Mouse (Mus musculus) liver, embryonic 16.5 days (tissue): ENCODE results near the gene Ugt1a6b. TPM values are rescaled to one million over a fixed set of nuclear protein-coding genes. Genes with fewer than 3 reads are reported as not detected.
"Not testable (repeated sequence)": the region's sequence is repeated elsewhere in the genome, so short reads cannot be mapped to it uniquely, and the experiment has no call there.

Experiments
- ATAC-seq: fragments of 200-750 bp; cut with Nextera tagmentation; 2 replicates; pipeline ENCODE4 v1.8.0; 2017; ENCODE audit warnings: low read depth, mild to moderate bottlenecking, moderate number of reproducible peaks, moderate library complexity
- H3K27ac ChIP-seq: fragments of 300-500 bp; sonication (generic); 2 replicates; pipeline ENCODE4 v1.5.1; 2014; ENCODE audit warnings: mild to moderate bottlenecking, low read length
- H3K27me3 ChIP-seq: fragments of 300-500 bp; sonication (generic); 2 replicates; pipeline ENCODE4 v1.6.1; 2014; ENCODE audit warnings: low read depth, low read length, mixed read lengths; ENCODE audit not compliant: control insufficient read depth, insufficient read depth
- H3K36me3 ChIP-seq: fragments of 300-500 bp; sonication (generic); 2 replicates; pipeline ENCODE4 v1.6.1; 2014; ENCODE audit warnings: mild to moderate bottlenecking; ENCODE audit not compliant: control insufficient read depth, insufficient read depth
- H3K4me1 ChIP-seq: fragments of 300-500 bp; sonication (generic); 2 replicates; pipeline ENCODE4 v1.6.1; 2014; ENCODE audit warnings: low read depth, low read length, mixed read lengths; ENCODE audit not compliant: control insufficient read depth
- H3K4me2 ChIP-seq: fragments of 300-500 bp; sonication (generic); 2 replicates; pipeline ENCODE4 v1.6.1; 2014; ENCODE audit warnings: low read depth, low read length, mixed read lengths
- H3K4me3 ChIP-seq: fragments of 300-500 bp; sonication (generic); 2 replicates; pipeline ENCODE4 v1.5.1; 2014; ENCODE audit warnings: low read depth, mild to moderate bottlenecking, low read length
- H3K9ac ChIP-seq: fragments of 300-500 bp; sonication (generic); 2 replicates; pipeline ENCODE4 v1.6.1; 2014; ENCODE audit warnings: low read depth, low read length
- H3K9me3 ChIP-seq: fragments of 300-500 bp; sonication (generic); replicated peaks from 2 replicates; pipeline ENCODE4 v1.6.1; 2016; ENCODE audit warnings: low read length; ENCODE audit not compliant: control insufficient read depth
- WGBS: fragments of 180-500 bp; shearing (Covaris S2); extraction: QIAGEN DNeasy Blood & Tissue Kit; methylation state at CpG from one replicate; pipeline ENCODE4 v1.1.7; 2014; ENCODE audit not compliant: insufficient replicate concordance; 5-methylcytosine and 5-hydroxymethylcytosine counted together
- polyA plus RNA-seq: library from polyadenylated mRNA; unstranded; fragments of >200 nt; fragmentation: Nextera tagmentation; extraction: Ambion mirVana; gene quantifications from 2 replicates; pipeline ENCODE4 v1.2.1, GENCODE M21; 2015

The Ugt1a6b gene
- 18.7 and 20.1 TPM in 2 replicates for polyA plus RNA-seq

DNA sequence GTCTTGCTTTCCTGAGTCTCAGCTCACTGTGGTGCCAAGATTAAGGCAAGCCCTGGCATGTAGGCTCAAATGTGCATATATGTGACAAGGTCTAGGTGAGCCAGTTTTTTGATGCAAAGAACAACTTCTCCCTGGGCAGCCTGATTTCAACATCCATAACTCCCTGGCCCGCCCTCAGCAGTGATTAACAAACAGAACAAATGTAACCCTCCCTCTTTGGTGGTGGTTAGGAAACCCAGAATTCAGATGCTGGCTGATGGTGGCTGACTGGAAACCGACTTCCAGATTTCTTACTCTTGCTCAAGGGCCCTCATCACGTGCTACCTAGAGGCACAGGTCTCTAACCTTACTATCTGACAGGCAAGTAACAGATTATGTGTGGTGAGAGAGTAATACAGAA is at the start of gene Ugt1a6b:
Gene Ugt1a6b, plus strand, starts transcription at position 234 of the 400 bp plus-strand sequence.
- H3K27ac ChIP-seq = peak within 1 kb of the TSS; percentile 38; the same call in 1 of the 2 replicates
- peak; percentile 68 for ATAC-seq
- peak within 1 kb of the TSS; percentile 16; the same call in 1 of the 2 replicates for H3K4me3 ChIP-seq
- H3K4me1 ChIP-seq, H3K36me3 ChIP-seq, H3K9ac ChIP-seq, H3K9me3 ChIP-seq, H3K27me3 ChIP-seq: not testable (repeated sequence)
- WGBS = 10% methylated on average over 3 of the region's 3 CpGs
- H3K4me2 ChIP-seq = peak within 1 kb of the TSS; percentile 26

DNA sequence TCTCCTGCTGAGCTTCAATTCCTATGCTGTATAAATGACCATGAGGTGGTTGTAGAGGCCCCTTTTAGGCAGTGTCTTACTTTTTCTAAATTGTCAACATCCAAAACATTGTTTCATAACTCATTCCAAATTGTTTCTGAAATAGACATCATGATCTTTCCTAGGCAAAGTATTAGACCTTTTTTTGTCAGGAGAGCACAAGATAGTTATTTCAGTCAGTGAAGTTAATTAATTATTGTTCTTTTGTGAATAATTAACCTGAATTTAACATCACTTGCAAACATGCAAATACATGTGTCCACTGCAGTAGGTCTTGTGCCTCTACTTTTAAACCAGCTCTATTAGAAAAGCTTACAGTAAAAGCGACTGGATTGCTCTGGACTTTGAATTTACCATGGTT is 48.0 kb upstream of the Ugt1a6b start, which contains the start of gene Ugt1a10:
Gene Ugt1a10, plus strand, starts transcription at position 301 of the 400 bp plus-strand sequence.
- Histone ChIP-seq H3K27me3 (no peaks in the 10 kb centered on the region), H3K4me2 (no peak within 1 kb of the TSS), H3K36me3 (no peaks in the 10 kb centered on the region), H3K4me1 (no peaks in the 10 kb centered on the region), H3K9ac (no peak within 1 kb of the TSS), H3K9me3 (no peaks in the 10 kb centered on the region), H3K4me3 (no peak within 1 kb of the TSS), H3K27ac (no peak within 1 kb of the TSS)
- no peak for ATAC-seq
- WGBS = 41% methylated on average over 1 of the region's 1 CpGs

DNA sequence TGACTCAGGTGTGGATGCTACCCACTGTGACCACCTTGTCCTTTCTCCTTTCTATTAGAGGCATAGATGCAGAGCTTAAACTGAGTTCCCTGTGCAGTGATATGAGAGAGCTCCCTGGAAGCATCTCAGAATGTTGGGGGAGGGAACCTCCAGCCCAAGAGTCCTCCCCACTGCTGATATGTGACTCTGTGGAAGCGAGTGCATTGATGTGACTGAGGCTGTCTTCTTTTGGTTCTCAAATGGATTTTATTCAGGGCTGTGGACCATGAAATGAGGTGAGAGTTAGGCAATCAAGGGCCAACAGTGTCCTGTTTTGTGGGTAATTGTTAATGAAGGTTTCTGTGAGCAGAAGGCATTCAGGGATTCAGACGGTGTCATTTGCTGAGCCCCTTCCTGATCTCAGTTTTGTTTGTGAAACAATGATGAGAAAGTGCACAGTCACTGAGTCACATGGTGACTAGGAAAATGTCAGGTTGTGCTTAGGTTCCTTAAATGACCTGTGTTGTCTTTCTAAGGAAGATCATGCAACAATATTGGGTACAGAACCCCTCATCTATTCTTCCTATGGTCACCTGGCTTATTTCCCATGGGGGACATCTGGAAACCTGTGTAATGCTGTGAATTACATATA is 36.5 kb upstream of the Ugt1a6b start:
- not testable (repeated sequence) for H3K9ac ChIP-seq, H3K4me2 ChIP-seq, ATAC-seq, H3K27me3 ChIP-seq, H3K27ac ChIP-seq, H3K36me3 ChIP-seq, H3K4me3 ChIP-seq, H3K4me1 ChIP-seq, H3K9me3 ChIP-seq
- WGBS = 55% methylated on average over 1 of the region's 2 CpGs

DNA sequence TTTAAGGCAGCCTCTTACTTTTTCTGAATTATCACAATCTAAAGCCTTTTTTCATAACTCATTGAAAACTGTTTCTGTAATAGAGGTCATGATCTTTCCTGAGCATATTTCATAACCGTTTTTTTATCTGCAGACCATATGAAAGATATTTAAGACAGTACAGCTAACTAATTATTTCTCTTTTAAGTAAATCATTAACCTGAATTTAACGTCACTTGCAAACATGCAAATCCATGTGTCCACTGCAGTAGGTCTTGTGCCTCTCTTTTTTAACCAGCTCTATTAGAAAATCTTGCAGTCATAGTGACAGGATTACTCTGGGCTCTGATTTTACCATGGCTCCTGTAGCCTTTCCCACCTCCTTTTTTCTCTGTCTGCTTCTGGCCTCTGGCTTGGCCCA is 32.6 kb upstream of the Ugt1a6b start, which contains the start of gene Ugt1a9:
Gene Ugt1a9, plus strand, starts transcription at position 306 of the 400 bp plus-strand sequence.
- Histone ChIP-seq H3K27ac (no peak within 1 kb of the TSS), H3K36me3 (no peaks in the 10 kb centered on the region), H3K9ac (no peak within 1 kb of the TSS), H3K4me2 (no peak within 1 kb of the TSS), H3K27me3 (no peaks in the 10 kb centered on the region), H3K4me1 (no peaks in the 10 kb centered on the region), H3K9me3 (no peaks in the 10 kb centered on the region), H3K4me3 (no peak within 1 kb of the TSS)
- ATAC-seq = no peak
- WGBS = 38% methylated on average over 2 of the region's 2 CpGs

DNA sequence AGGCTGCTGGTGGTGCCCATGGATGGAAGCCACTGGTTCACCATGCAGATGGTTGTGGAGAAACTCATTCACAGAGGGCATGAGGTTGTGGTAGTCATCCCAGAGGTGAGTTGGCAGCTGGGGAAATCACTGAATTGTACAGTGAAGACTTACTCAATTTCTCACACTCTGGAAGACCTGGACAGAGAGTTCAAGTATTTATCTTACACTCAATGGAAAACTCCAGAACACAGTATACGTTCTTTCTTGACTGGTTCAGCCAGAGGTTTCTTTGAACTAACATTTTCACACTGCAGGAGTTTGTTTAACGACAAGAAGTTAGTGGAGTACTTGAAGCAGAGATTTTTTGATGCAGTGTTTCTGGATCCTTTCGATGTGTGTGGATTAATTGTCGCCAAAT is 32.1 kb upstream of the Ugt1a6b start:
- ATAC-seq = no peak
- Histone ChIP-seq H3K4me2 (no peak overlapping the region), H3K27me3 (no peaks in the 10 kb centered on the region), H3K4me1 (no peaks in the 10 kb centered on the region), H3K9me3 (no peaks in the 10 kb centered on the region), H3K36me3 (no peaks in the 10 kb centered on the region), H3K4me3 (no peak overlapping the region), H3K27ac (no peak overlapping the region), H3K9ac (no peak overlapping the region)
- 61% methylated on average over 4 of the region's 4 CpGs for WGBS

DNA sequence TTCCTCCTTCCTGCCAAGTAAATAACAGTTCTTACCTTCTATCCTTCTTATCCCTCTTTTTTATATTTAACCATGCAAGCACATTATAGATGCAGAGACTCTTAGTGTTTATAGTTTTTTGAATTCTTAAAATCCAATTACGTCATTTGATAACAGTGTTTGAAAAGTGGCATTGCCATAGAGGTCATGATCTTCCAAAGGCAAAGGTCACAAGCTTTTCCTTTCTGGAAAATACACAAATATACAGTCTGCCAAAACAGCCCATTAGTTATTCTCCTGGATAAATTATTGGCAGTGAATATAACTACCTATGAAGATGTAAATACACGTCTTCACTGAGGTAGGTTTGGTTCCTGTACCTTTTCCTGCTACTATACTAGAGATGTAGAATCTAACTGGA is 28.6 kb upstream of the Ugt1a6b start:
- no peak overlapping the region for H3K27ac ChIP-seq
- H3K4me2 ChIP-seq = no peak overlapping the region
- 55% methylated on average over 2 of the region's 2 CpGs for WGBS
- no peaks in the 10 kb centered on the region for H3K27me3 ChIP-seq
- ATAC-seq = no peak
- no peaks in the 10 kb centered on the region for H3K4me1 ChIP-seq
- H3K4me3 ChIP-seq = no peak overlapping the region
- H3K9ac ChIP-seq = no peak overlapping the region
- H3K36me3 ChIP-seq = no peaks in the 10 kb centered on the region
- H3K9me3 ChIP-seq = no peaks in the 10 kb centered on the region

DNA sequence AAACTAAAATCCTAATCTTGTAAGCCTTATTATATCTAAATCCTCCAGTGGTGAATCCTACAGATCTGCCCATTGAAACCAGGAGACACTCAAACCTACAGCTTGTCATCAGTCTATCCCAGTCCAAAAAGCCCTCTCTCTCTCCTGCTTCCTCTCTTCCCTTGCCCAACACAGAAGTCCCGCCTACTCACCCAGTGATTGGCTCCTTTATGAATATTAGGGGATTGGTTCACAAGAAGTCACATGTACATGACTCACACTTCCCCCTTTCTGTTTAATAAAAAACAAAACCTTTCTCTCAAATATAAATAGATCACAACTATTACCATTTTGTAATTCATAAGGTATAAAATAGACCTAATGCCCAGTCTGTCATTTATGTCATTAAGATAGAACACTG is 25.9 kb upstream of the Ugt1a6b start:
- Histone ChIP-seq H3K27me3 (no peaks in the 10 kb centered on the region), H3K4me2 (no peak overlapping the region), H3K4me1 (no peaks in the 10 kb centered on the region), H3K27ac (no peak overlapping the region), H3K4me3 (no peak overlapping the region), H3K9ac (no peak overlapping the region), H3K9me3 (no peaks in the 10 kb centered on the region), H3K36me3 (no peaks in the 10 kb centered on the region)
- ATAC-seq = no peak
- 52% methylated on average over 1 of the region's 1 CpGs for whole genome bisulfite sequencing

DNA sequence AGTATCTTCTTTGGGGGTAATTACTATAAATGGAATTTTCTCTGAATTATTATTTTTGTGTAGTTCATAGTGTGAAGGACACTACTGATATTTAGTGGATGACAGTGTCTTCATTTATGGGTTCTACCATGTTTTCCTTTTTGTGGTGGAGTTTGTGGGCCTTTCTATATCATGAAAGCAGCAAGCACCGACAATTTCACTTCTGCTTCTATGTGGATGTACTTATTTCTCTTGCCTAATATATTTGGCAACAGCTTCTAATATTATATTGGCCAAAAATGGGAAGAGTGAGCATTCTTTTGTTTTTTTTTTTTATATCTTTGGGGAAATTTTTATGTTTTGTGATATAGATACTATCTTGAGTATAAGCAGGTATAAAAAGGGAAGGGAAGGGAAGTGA is 21.4 kb upstream of the Ugt1a6b start:
- no peaks in the 10 kb centered on the region for H3K36me3 ChIP-seq
- no peak overlapping the region for H3K27ac ChIP-seq
- H3K27me3 ChIP-seq = no peaks in the 10 kb centered on the region
- H3K4me3 ChIP-seq = no peak overlapping the region
- no peak overlapping the region for H3K9ac ChIP-seq
- H3K4me1 ChIP-seq = no peaks in the 10 kb centered on the region
- WGBS = 46% methylated on average over 1 of the region's 1 CpGs
- H3K9me3 ChIP-seq = no peaks in the 10 kb centered on the region
- no peak for ATAC-seq
- no peak overlapping the region for H3K4me2 ChIP-seq

DNA sequence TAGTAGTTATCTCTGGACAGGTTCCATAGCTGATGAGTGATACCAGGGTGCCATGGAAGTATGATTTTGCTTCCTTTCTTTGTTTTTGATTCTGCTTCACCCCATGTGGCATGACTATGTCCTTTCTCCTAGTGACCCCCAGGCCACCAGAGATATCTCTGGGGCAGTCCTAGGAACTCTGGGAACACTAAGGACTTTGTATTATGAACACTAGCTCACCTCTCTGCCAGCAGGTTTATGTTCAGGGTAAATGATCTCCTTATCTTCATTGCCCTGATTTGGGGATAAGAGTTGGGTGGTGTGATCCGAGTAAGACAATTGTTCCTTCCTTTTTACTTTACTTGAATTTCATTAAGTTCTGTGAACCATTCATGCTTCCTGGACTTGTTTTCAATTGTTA is 16.9 kb upstream of the Ugt1a6b start:
- no peaks in the 10 kb centered on the region for H3K4me1 ChIP-seq
- no peak overlapping the region for H3K4me3 ChIP-seq
- H3K36me3 ChIP-seq = no peaks in the 10 kb centered on the region
- no peaks in the 10 kb centered on the region for H3K27me3 ChIP-seq
- H3K4me2 ChIP-seq = no peak overlapping the region
- no peak for ATAC-seq
- H3K9me3 ChIP-seq = no peaks in the 10 kb centered on the region
- no peak overlapping the region for H3K9ac ChIP-seq
- no peak overlapping the region for H3K27ac ChIP-seq
- WGBS = 45% methylated on average over 1 of the region's 1 CpGs
